Mouse (Mus musculus) lung, postnatal 0 days (tissue): ENCODE results near the gene Dusp18.

Experiments
- CTCF ChIP-seq: IDR thresholded peaks from 2 replicates; pipeline ENCODE4 v1.5.1; 2016; ENCODE audit warnings: antibody characterized with exemption, mild to moderate bottlenecking
- EP300 ChIP-seq: IDR thresholded peaks from 2 replicates; pipeline ENCODE4 v1.6.1; 2016; ENCODE audit warnings: antibody characterized with exemption, mild to moderate bottlenecking, control low read depth

- TF ChIP-seq CTCF (no peak), EP300 (no peak)
Observed at GRCm38 (mm10) chr11:3936318-3936717, 41.3 kb downstream of the Dusp18 start.
